In genomic region chr5:58175532-58175931, GRCm38 (mm10) we compare ENCODE assay signal across 24 mouse cellular contexts.
DNase-seq lines count a peak whose midpoint lies in the region; ATAC-seq and TF ChIP-seq lines count a peak whose summit lies in the region.
"Had no signal": no experiment of that assay in that cellular context is flagged by ENCODE, and none has a peak within 500 bp of the region (broad histone marks: within the 10 kb centered on the region; RNA-seq: fewer than 3 reads in every experiment).

No protein-coding gene starts in this region.

- no peak overlapping the region for H3K4me2 ChIP-seq in kidney, embryonic 15.5 days
- H3K4me2 ChIP-seq in midbrain, embryonic 13.5 days (replicated peaks) = no peak overlapping the region

- no peak overlapping the region for H3K9ac ChIP-seq in kidney, embryonic 15.5 days
- no peak overlapping the region for H3K9ac ChIP-seq in midbrain, embryonic 13.5 days (replicated peaks)

- no peak for TF ChIP-seq POLR2A in embryonic fibroblast, embryonic 13.5 days (IDR thresholded peaks at IDR 0.05; ENCODE audit: low read depth, low read length)

- peak; percentile 93 for ATAC-seq in frontal cortex, adult (ENCODE audit: low TSS enrichment)
- ATAC-seq in kidney, embryonic 15.5 days (replicated peaks; ENCODE audit: low FRiP score) = no peak
- ATAC-seq in midbrain, embryonic 13.5 days = no peak
- ATAC-seq: activated CD4-positive, CD25-positive, alpha-beta regulatory T cell, adult 4 months; CD4-positive, CD25-positive, alpha-beta regulatory T cell, adult 4 months; Patski had no signal

- 95% methylated on average over 3 of the region's 3 CpGs for WGBS in kidney, embryonic 15.5 days
- WGBS in midbrain, embryonic 13.5 days = 94% methylated on average over 3 of the region's 3 CpGs

- H3K9me3 ChIP-seq in kidney, embryonic 15.5 days (replicated peaks) = no peaks in the 10 kb centered on the region
- no peaks in the 10 kb centered on the region for H3K9me3 ChIP-seq in midbrain, embryonic 13.5 days
- H3K9me3 ChIP-seq: G1E had no signal

- no peak for DNase-seq in frontal cortex, postnatal 10 days (ENCODE audit: low spot score in 2 of 2)
- DNase-seq in brain, adult 2 months (ENCODE audit: low read depth, low spot score) = peak; percentile 50
- peak; percentile 54 for DNase-seq in telencephalon, adult 2 months (ENCODE audit: low read depth, low spot score)
- no peak for DNase-seq in adipocyte (ENCODE audit: low spot score)
- DNase-seq: adrenal gland, adult 2 months; adrenal gland, adult 8-10 months; adrenal gland, postnatal 10 days; adrenal gland, postnatal 14 days; adrenal gland, postnatal 25 days; adrenal gland, postnatal 36 days; B cell, adult 2 months; cerebellum, adult 11 months; cerebellum, adult 11-12 months; cerebellum, adult 18-20 months; cerebellum, adult 2 months had no signal

- peak overlapping the region; percentile 42; the same call in 1 of the 2 replicates for H3K27ac ChIP-seq in embryonic fibroblast, embryonic 13.5 days (ENCODE audit: insufficient read depth, low read length)
- H3K27ac ChIP-seq in kidney, embryonic 15.5 days = no peak overlapping the region
- H3K27ac ChIP-seq in midbrain, embryonic 13.5 days = no peak overlapping the region

- H3K4me3 ChIP-seq in embryonic fibroblast, embryonic 13.5 days (ENCODE audit: insufficient read depth, low read length) = no peak overlapping the region
- H3K4me3 ChIP-seq in kidney, embryonic 15.5 days (replicated peaks) = no peak overlapping the region
- no peak overlapping the region for H3K4me3 ChIP-seq in midbrain, embryonic 13.5 days (replicated peaks)

- H3K27me3 ChIP-seq in kidney, embryonic 15.5 days = no peaks in the 10 kb centered on the region
- H3K27me3 ChIP-seq in midbrain, embryonic 13.5 days = no peaks in the 10 kb centered on the region
- H3K27me3 ChIP-seq: CH12.LX had no signal

- no peaks in the 10 kb centered on the region for H3K36me3 ChIP-seq in kidney, embryonic 15.5 days
- H3K36me3 ChIP-seq in midbrain, embryonic 13.5 days = no peaks in the 10 kb centered on the region
- H3K36me3 ChIP-seq: G1E had no signal

- no peak for TF ChIP-seq CTCF in embryonic fibroblast, embryonic 13.5 days (IDR thresholded peaks at IDR 0.05; ENCODE audit: borderline replicate concordance, insufficient read depth, low read length)

- H3K4me1 ChIP-seq in embryonic fibroblast, embryonic 13.5 days (ENCODE audit: control insufficient read depth, insufficient read depth, low read length) = no peaks in the 10 kb centered on the region
- H3K4me1 ChIP-seq in kidney, embryonic 15.5 days = no peaks in the 10 kb centered on the region
- H3K4me1 ChIP-seq in midbrain, embryonic 13.5 days (replicated peaks) = no peaks in the 10 kb centered on the region

Comparison
In these comparisons a context has a peak if more than half of its experiments do, and no peak if none do; other contexts are left out.
1. DNase-seq: peak in brain, adult 2 months (single experiment) and telencephalon, adult 2 months (single experiment); none in frontal cortex, postnatal 10 days (0 of 2) and adipocyte (single experiment).